Mouse (Mus musculus) forebrain, embryonic 13.5 days (tissue): ENCODE data around the gene Rsph10b. TPM values are rescaled to one million over a fixed set of nuclear protein-coding genes. Genes with fewer than 3 reads are reported as not detected.

Source experiments
- ATAC-seq: fragments of 200-750 bp; cut with Nextera tagmentation; 2 replicates; pipeline ENCODE4 v1.8.0; 2017
- H3K27ac ChIP-seq: fragments of 300-500 bp; sonication (generic); 2 replicates; pipeline ENCODE4 v1.5.1; 2015; ENCODE audit warnings: inconsistent platforms, mild to moderate bottlenecking, moderate library complexity
- H3K27me3 ChIP-seq: fragments of 300-500 bp; sonication (generic); 2 replicates; pipeline ENCODE4 v1.6.1; 2015; ENCODE audit warnings: mild to moderate bottlenecking, inconsistent platforms
- H3K36me3 ChIP-seq: fragments of 300-500 bp; sonication (generic); 2 replicates; pipeline ENCODE4 v1.6.1; 2015; ENCODE audit warnings: mild to moderate bottlenecking, inconsistent platforms; ENCODE audit not compliant: poor library complexity, severe bottlenecking
- H3K4me1 ChIP-seq: fragments of 300-500 bp; sonication (generic); 2 replicates; pipeline ENCODE4 v1.6.1; 2015; ENCODE audit warnings: inconsistent platforms
- H3K4me2 ChIP-seq: fragments of 300-500 bp; sonication (generic); 2 replicates; pipeline ENCODE4 v1.6.1; 2015; ENCODE audit warnings: inconsistent platforms, mild to moderate bottlenecking, moderate library complexity
- H3K4me3 ChIP-seq: fragments of 300-500 bp; sonication (generic); 2 replicates; pipeline ENCODE4 v1.5.1; 2015; ENCODE audit warnings: mild to moderate bottlenecking, inconsistent platforms
- H3K9ac ChIP-seq: fragments of 300-500 bp; sonication (generic); 2 replicates; pipeline ENCODE4 v1.6.1; 2015; ENCODE audit warnings: mild to moderate bottlenecking, inconsistent platforms
- H3K9me3 ChIP-seq: fragments of 300-500 bp; sonication (generic); replicated peaks from 2 replicates; pipeline ENCODE4 v1.6.1; 2016; ENCODE audit warnings: inconsistent platforms
- WGBS: fragments of 180-500 bp; shearing (Covaris S2); methylation state at CpG from one replicate; pipeline ENCODE4 v1.1.7; 2015; 5-methylcytosine and 5-hydroxymethylcytosine counted together
- polyA plus RNA-seq: library from polyadenylated mRNA; unstranded; fragments of >200 nt; fragmentation: Nextera tagmentation; extraction: Ambion mirVana; gene quantifications from 2 replicates; pipeline ENCODE4 v1.2.1, GENCODE M21; 2015

Rsph10b gene
- polyA plus RNA-seq, 1 experiment from 2014 or later: 2.1 TPM

- H3K27ac ChIP-seq: peak overlapping the region; percentile 36
- 84% methylated on average over 14 of the region's 14 CpGs for WGBS
- no peak overlapping the region for H3K9ac ChIP-seq
- no peak for ATAC-seq
- no peaks in the 10 kb centered on the region for H3K27me3 ChIP-seq
- H3K4me1 ChIP-seq: no peaks in the 10 kb centered on the region
- H3K36me3 ChIP-seq: no peaks in the 10 kb centered on the region
- H3K4me2 ChIP-seq: no peak overlapping the region
- H3K4me3 ChIP-seq: no peak overlapping the region
- no peaks in the 10 kb centered on the region for H3K9me3 ChIP-seq
Measured at GRCm38 (mm10) chr5:143943231-143944125, 10.6 kb downstream of the Rsph10b start.

GRCm38 (mm10) chr5:143948361-143948760 lies 15.5 kb downstream of the Rsph10b start:
- no peak for ATAC-seq
- 90% methylated on average over 12 of the region's 12 CpGs for WGBS
- H3K9ac ChIP-seq: no peak overlapping the region
- H3K36me3 ChIP-seq: no peaks in the 10 kb centered on the region
- H3K4me1 ChIP-seq: no peaks in the 10 kb centered on the region
- no peaks in the 10 kb centered on the region for H3K27me3 ChIP-seq
- H3K4me2 ChIP-seq: no peak overlapping the region
- no peak overlapping the region for H3K4me3 ChIP-seq
- H3K27ac ChIP-seq: no peak overlapping the region
- H3K9me3 ChIP-seq: no peaks in the 10 kb centered on the region

GRCm38 (mm10) chr5:143950016-143950415 lies 17.2 kb downstream of the Rsph10b start:
- H3K4me3 ChIP-seq: no peak overlapping the region
- WGBS: 51% methylated on average over 5 of the region's 5 CpGs
- H3K9ac ChIP-seq: no peak overlapping the region
- ATAC-seq: no peak
- H3K4me1 ChIP-seq: no peaks in the 10 kb centered on the region
- no peak overlapping the region for H3K27ac ChIP-seq
- no peaks in the 10 kb centered on the region for H3K9me3 ChIP-seq
- no peaks in the 10 kb centered on the region for H3K36me3 ChIP-seq
- H3K27me3 ChIP-seq: no peaks in the 10 kb centered on the region
- no peak overlapping the region for H3K4me2 ChIP-seq

- Histone ChIP-seq H3K27me3 (no peaks in the 10 kb centered on the region), H3K27ac (no peak overlapping the region), H3K4me1 (no peaks in the 10 kb centered on the region), H3K36me3 (peaks cover 10% of the 10 kb centered on the region; the same call in 1 of the 2 replicates), H3K9ac (no peak overlapping the region), H3K4me3 (no peak overlapping the region), H3K9me3 (no peaks in the 10 kb centered on the region; the same call in 1 of the 2 replicates), H3K4me2 (no peak overlapping the region)
- 87% methylated on average over 6 of the region's 6 CpGs for WGBS
- no peak for ATAC-seq
Measured at GRCm38 (mm10) chr5:143957101-143957500, 24.3 kb downstream of the Rsph10b start.

- H3K27me3 ChIP-seq: no peaks in the 10 kb centered on the region
- 93% methylated on average over 11 of the region's 11 CpGs for WGBS
- H3K4me2 ChIP-seq: no peak overlapping the region
- peaks cover 10% of the 10 kb centered on the region; the same call in 1 of the 2 replicates for H3K36me3 ChIP-seq
- no peak overlapping the region for H3K9ac ChIP-seq
- no peak overlapping the region for H3K27ac ChIP-seq
- no peaks in the 10 kb centered on the region for H3K4me1 ChIP-seq
- ATAC-seq: no peak
- H3K9me3 ChIP-seq: no peaks in the 10 kb centered on the region; the same call in 1 of the 2 replicates
- H3K4me3 ChIP-seq: no peak overlapping the region
Measured at GRCm38 (mm10) chr5:143959551-143959950, 26.7 kb downstream of the Rsph10b start.

GRCm38 (mm10) chr5:143961176-143961575 lies 28.3 kb downstream of the Rsph10b start:
- Histone ChIP-seq H3K9me3 (no peaks in the 10 kb centered on the region), H3K27me3 (no peaks in the 10 kb centered on the region), H3K4me2 (no peak overlapping the region), H3K4me1 (no peaks in the 10 kb centered on the region), H3K9ac (no peak overlapping the region), H3K36me3 (peaks cover 10% of the 10 kb centered on the region; the same call in 1 of the 2 replicates), H3K27ac (no peak overlapping the region), H3K4me3 (no peak overlapping the region)
- 93% methylated on average over 7 of the region's 8 CpGs for WGBS
- ATAC-seq: no peak

GRCm38 (mm10) chr5:143965586-143966345 lies 32.9 kb downstream of the Rsph10b start:
- no peak overlapping the region for H3K9ac ChIP-seq
- no peaks in the 10 kb centered on the region for H3K9me3 ChIP-seq
- no peak overlapping the region for H3K27ac ChIP-seq
- no peak overlapping the region for H3K4me2 ChIP-seq
- H3K27me3 ChIP-seq: no peaks in the 10 kb centered on the region
- H3K36me3 ChIP-seq: no peaks in the 10 kb centered on the region
- H3K4me3 ChIP-seq: no peak overlapping the region
- no peaks in the 10 kb centered on the region for H3K4me1 ChIP-seq
- WGBS: 91% methylated on average over 12 of the region's 12 CpGs
- no peak for ATAC-seq

GRCm38 (mm10) chr5:143966671-143967070 lies 33.8 kb downstream of the Rsph10b start:
- no peak overlapping the region for H3K9ac ChIP-seq
- no peaks in the 10 kb centered on the region for H3K9me3 ChIP-seq
- no peak overlapping the region for H3K4me2 ChIP-seq
- 90% methylated on average over 12 of the region's 12 CpGs for WGBS
- no peaks in the 10 kb centered on the region for H3K4me1 ChIP-seq
- no peak overlapping the region for H3K4me3 ChIP-seq
- no peaks in the 10 kb centered on the region for H3K27me3 ChIP-seq
- no peak for ATAC-seq
- H3K36me3 ChIP-seq: no peaks in the 10 kb centered on the region
- H3K27ac ChIP-seq: no peak overlapping the region

GRCm38 (mm10) chr5:143972628-143973027 lies 39.8 kb downstream of the Rsph10b start:
- Histone ChIP-seq H3K4me2 (no peak overlapping the region), H3K4me3 (no peak overlapping the region), H3K9me3 (no peaks in the 10 kb centered on the region), H3K27me3 (no peaks in the 10 kb centered on the region), H3K4me1 (no peaks in the 10 kb centered on the region), H3K9ac (no peak overlapping the region), H3K36me3 (no peaks in the 10 kb centered on the region), H3K27ac (no peak overlapping the region)
- 75% methylated on average over 3 of the region's 3 CpGs for WGBS
- ATAC-seq: no peak

- Histone ChIP-seq H3K9ac (no peak overlapping the region), H3K4me1 (no peaks in the 10 kb centered on the region), H3K27me3 (no peaks in the 10 kb centered on the region), H3K4me2 (no peak overlapping the region), H3K36me3 (no peaks in the 10 kb centered on the region), H3K4me3 (no peak overlapping the region), H3K27ac (no peak overlapping the region), H3K9me3 (no peaks in the 10 kb centered on the region)
- ATAC-seq: peak; percentile 53; the same call in 1 of the 2 replicates
- WGBS: 49% methylated on average over 4 of the region's 4 CpGs
Measured at GRCm38 (mm10) chr5:143974931-143975630, 42.2 kb downstream of the Rsph10b start.

GRCm38 (mm10) chr5:143975631-143975933 lies 42.7 kb downstream of the Rsph10b start:
- ATAC-seq: no peak
- Histone ChIP-seq H3K4me3 (no peak overlapping the region), H3K4me1 (no peaks in the 10 kb centered on the region), H3K9me3 (no peaks in the 10 kb centered on the region), H3K4me2 (no peak overlapping the region), H3K27me3 (no peaks in the 10 kb centered on the region), H3K9ac (no peak overlapping the region), H3K36me3 (no peaks in the 10 kb centered on the region), H3K27ac (no peak overlapping the region)
- 65% methylated on average over 2 of the region's 2 CpGs for WGBS

GRCm38 (mm10) chr5:143976232-143976631 lies 43.4 kb downstream of the Rsph10b start:
- 0 out of 2 replicates have a peak, but pooled peaks cover 4% of the 10 kb centered on the region for H3K4me1 ChIP-seq
- H3K36me3 ChIP-seq: no peaks in the 10 kb centered on the region
- H3K27me3 ChIP-seq: no peaks in the 10 kb centered on the region
- H3K4me2 ChIP-seq: no peak overlapping the region
- H3K9me3 ChIP-seq: no peaks in the 10 kb centered on the region
- 92% methylated on average over 11 of the region's 11 CpGs for WGBS
- ATAC-seq: no peak
- no peak overlapping the region for H3K4me3 ChIP-seq
- H3K27ac ChIP-seq: no peak overlapping the region
- no peak overlapping the region for H3K9ac ChIP-seq
